Mouse (Mus musculus) embryonic fibroblast, embryonic 13.5 days (primary cell): ENCODE results near the gene Olfr1513.

Experiments
- CTCF ChIP-seq: IDR thresholded peaks from 2 replicates; pipeline ENCODE4 v1.5.1; 2011; ENCODE audit warnings: mild to moderate bottlenecking, control low read depth, low read length, moderate library complexity, borderline replicate concordance; ENCODE audit not compliant: insufficient read depth
- POLR2A ChIP-seq: IDR thresholded peaks from 2 replicates; pipeline ENCODE4 v1.6.1; 2011; ENCODE audit warnings: low read depth, mild to moderate bottlenecking, control low read depth, low read length, moderate library complexity

GRCm38 (mm10) chr14:52319361-52319760 is 36.8 kb downstream of the Olfr1513 start:
- TF ChIP-seq CTCF, result no peak
- TF ChIP-seq POLR2A, result no peak
